Mouse (Mus musculus) hindbrain, postnatal 0 days (tissue): ENCODE measurements around the gene Dot1l. TPM values are rescaled to one million over a fixed set of nuclear protein-coding genes. Genes with fewer than 3 reads are reported as not detected.

Source experiments
- ATAC-seq: fragments of 200-750 bp; cut with Nextera tagmentation; 2 replicates; pipeline ENCODE4 v1.8.0; 2017; ENCODE audit warnings: mild to moderate bottlenecking, moderate TSS enrichment, moderate library complexity
- DNase-seq: peaks from one replicate; pipeline ENCODE4 v3.0.0-alpha.2; 2015; ENCODE audit warnings: low spot score
- H3K27ac ChIP-seq: fragments of 300-500 bp; sonication (generic); 2 replicates; pipeline ENCODE4 v1.5.1; 2014; ENCODE audit warnings: mild to moderate bottlenecking
- H3K27me3 ChIP-seq: fragments of 300-500 bp; sonication (generic); 2 replicates; pipeline ENCODE4 v1.6.1; 2014; ENCODE audit warnings: low read length, mixed read lengths; ENCODE audit not compliant: insufficient read depth
- H3K36me3 ChIP-seq: fragments of 300-500 bp; sonication (generic); 2 replicates; pipeline ENCODE4 v1.6.1; 2014; ENCODE audit warnings: low read length, mixed read lengths; ENCODE audit not compliant: insufficient read depth
- H3K4me1 ChIP-seq: fragments of 300-500 bp; sonication (generic); 2 replicates; pipeline ENCODE4 v1.6.1; 2014; ENCODE audit warnings: antibody characterized with exemption, low read length, mixed read lengths; ENCODE audit not compliant: insufficient read depth
- H3K4me2 ChIP-seq: fragments of 300-500 bp; sonication (generic); 2 replicates; pipeline ENCODE4 v1.6.1; 2014; ENCODE audit warnings: low read depth, mild to moderate bottlenecking, low read length, moderate library complexity, mixed read lengths
- H3K4me3 ChIP-seq: fragments of 300-500 bp; sonication (generic); 2 replicates; pipeline ENCODE4 v1.5.1; 2014; ENCODE audit warnings: low read length
- H3K9ac ChIP-seq: fragments of 300-500 bp; sonication (generic); replicated peaks from 2 replicates; pipeline ENCODE4 v1.6.1; 2014; ENCODE audit warnings: mild to moderate bottlenecking, low read length, moderate library complexity, mixed read lengths
- H3K9me3 ChIP-seq: fragments of 300-500 bp; sonication (generic); 2 replicates; pipeline ENCODE4 v1.6.1; 2016; ENCODE audit warnings: low read length, mixed read lengths
- CTCF ChIP-seq: IDR thresholded peaks from 2 replicates; pipeline ENCODE4 v1.5.1; 2016; ENCODE audit warnings: antibody characterized with exemption, control low read depth, low read depth
- WGBS: fragments of 180-500 bp; shearing (Covaris S2); extraction: QIAGEN DNeasy Blood & Tissue Kit; methylation state at CpG from one replicate; pipeline ENCODE4 v1.1.7; 2014; 5-methylcytosine and 5-hydroxymethylcytosine counted together
- polyA plus RNA-seq: library from polyadenylated mRNA; unstranded; fragments of >200 nt; fragmentation: Nextera tagmentation; extraction: Ambion mirVana; gene quantifications from 2 replicates; pipeline ENCODE4 v1.2.1, GENCODE M21; 2015
- total RNA-seq: library from RNA; depleted of rRNA; stranded (reverse); fragments of >200 nt; gene quantifications from 2 replicates; pipeline ENCODE4 v1.2.3, GENCODE M21; 2014

The Dot1l gene
- total and polyA plus RNA-seq, 2 experiments from 2014 or later: 12.6 to 27.2 TPM

DNA sequence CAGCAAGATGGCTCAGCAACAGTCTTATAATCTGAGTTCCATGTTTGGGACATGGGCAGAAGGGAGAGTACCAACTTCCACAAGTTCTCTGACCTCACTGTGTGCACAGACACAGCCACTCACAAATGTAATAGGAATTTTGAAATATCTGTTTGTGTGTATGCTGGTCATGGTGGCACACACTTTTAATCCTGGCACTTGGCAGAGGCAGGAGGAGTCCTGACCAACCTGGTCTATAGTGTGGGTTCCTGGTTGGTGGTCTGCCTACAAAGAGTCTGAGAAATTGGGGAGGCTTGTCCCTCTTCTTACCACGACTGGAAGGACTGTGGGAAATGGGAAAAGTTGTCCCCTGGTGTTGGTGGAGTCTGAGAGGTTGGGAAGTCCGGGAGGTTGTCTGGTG, 1.5 kb downstream of the Dot1l start:
- TF ChIP-seq CTCF: no peak
- WGBS: 56% methylated on average over 2 of the region's 2 CpGs
- no peaks in the 10 kb centered on the region for H3K36me3 ChIP-seq
- peak overlapping the region; percentile 96; the same call in 1 of the 2 replicates for H3K9ac ChIP-seq
- H3K4me1 ChIP-seq: peaks cover 32% of the 10 kb centered on the region
- no peak overlapping the region for H3K27ac ChIP-seq
- ATAC-seq: no peak
- peak overlapping the region; percentile 88 for H3K4me3 ChIP-seq
- no peaks in the 10 kb centered on the region for H3K27me3 ChIP-seq
- no peaks in the 10 kb centered on the region for H3K9me3 ChIP-seq
- DNase-seq: no peak
- H3K4me2 ChIP-seq: peak overlapping the region; percentile 92

GRCm38 (mm10) chr10:80756967-80757366, 2.0 kb downstream of the Dot1l start:
- Histone ChIP-seq H3K9ac (0 out of 2 replicates have a peak overlapping the region, but pooled peaks have one; percentile 28), H3K27me3 (no peaks in the 10 kb centered on the region), H3K36me3 (no peaks in the 10 kb centered on the region), H3K4me3 (peak overlapping the region; percentile 88; the same call in 1 of the 2 replicates), H3K4me2 (peak overlapping the region; percentile 92), H3K4me1 (peaks cover 32% of the 10 kb centered on the region), H3K27ac (0 out of 2 replicates have a peak overlapping the region, but pooled peaks have one; percentile 27), H3K9me3 (no peaks in the 10 kb centered on the region)
- 58% methylated on average over 4 of the region's 4 CpGs for WGBS
- no peak for DNase-seq
- TF ChIP-seq CTCF: no peak
- ATAC-seq: no peak

DNA sequence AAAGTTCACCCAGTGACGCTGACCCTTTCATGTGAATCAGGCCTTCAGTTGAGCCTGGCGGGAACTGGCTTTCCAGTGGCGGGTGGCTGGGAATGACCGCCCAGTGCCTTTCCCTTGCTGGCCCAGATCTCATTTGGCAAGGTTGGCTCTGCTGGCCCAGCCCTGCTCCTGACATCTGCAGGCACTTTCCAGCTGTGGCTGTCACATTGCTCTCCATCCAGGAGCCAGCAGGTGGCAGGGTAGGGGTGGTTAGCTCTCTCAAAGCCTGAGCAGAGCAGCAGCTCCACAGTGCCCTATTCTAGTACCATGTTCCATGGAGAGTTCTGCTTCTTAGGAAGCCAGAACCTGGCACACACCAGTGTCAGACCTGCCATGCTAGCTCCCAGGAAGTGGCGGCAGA, 2.7 kb downstream of the Dot1l start:
- H3K27ac ChIP-seq: peak overlapping the region; percentile 27; the same call in 1 of the 2 replicates
- peak; percentile 69 for TF ChIP-seq CTCF
- ATAC-seq (peak; percentile 48; the same call in 1 of the 2 replicates), DNase-seq (peak; percentile 73)
- H3K27me3 ChIP-seq: no peaks in the 10 kb centered on the region
- H3K4me2 ChIP-seq: peak overlapping the region; percentile 92; the same call in 1 of the 2 replicates
- H3K9ac ChIP-seq: no peak overlapping the region
- no peaks in the 10 kb centered on the region for H3K9me3 ChIP-seq
- peaks cover 28% of the 10 kb centered on the region for H3K4me1 ChIP-seq
- H3K36me3 ChIP-seq: no peaks in the 10 kb centered on the region
- 35% methylated on average over 5 of the region's 5 CpGs for whole genome bisulfite sequencing
- no peak overlapping the region for H3K4me3 ChIP-seq

- no peak overlapping the region for H3K9ac ChIP-seq
Measured at GRCm38 (mm10) chr10:80758651-80759050, 3.6 kb downstream of the Dot1l start.

GRCm38 (mm10) chr10:80760596-80761524, 5.9 kb downstream of the Dot1l start:
- WGBS: 87% methylated on average over 4 of the region's 4 CpGs
- Histone ChIP-seq H3K4me1 (peaks cover 28% of the 10 kb centered on the region), H3K36me3 (peaks cover 9% of the 10 kb centered on the region; the same call in 1 of the 2 replicates), H3K4me3 (no peak overlapping the region), H3K9ac (no peak overlapping the region), H3K27me3 (no peaks in the 10 kb centered on the region), H3K27ac (no peak overlapping the region), H3K9me3 (no peaks in the 10 kb centered on the region), H3K4me2 (no peak overlapping the region)
- DNase-seq (no peak), ATAC-seq (no peak)
- no peak for TF ChIP-seq CTCF

More at GRCm38 (mm10) chr10:80758651-80759050, 3.6 kb downstream of the Dot1l start:
- Histone ChIP-seq H3K4me2 (no peak overlapping the region), H3K4me1 (peaks cover 28% of the 10 kb centered on the region), H3K27me3 (no peaks in the 10 kb centered on the region), H3K36me3 (no peaks in the 10 kb centered on the region), H3K4me3 (no peak overlapping the region), H3K9me3 (no peaks in the 10 kb centered on the region), H3K27ac (no peak overlapping the region)
- ATAC-seq (no peak), DNase-seq (no peak)
- 88% methylated on average over 7 of the region's 7 CpGs for WGBS
- no peak for TF ChIP-seq CTCF

DNA sequence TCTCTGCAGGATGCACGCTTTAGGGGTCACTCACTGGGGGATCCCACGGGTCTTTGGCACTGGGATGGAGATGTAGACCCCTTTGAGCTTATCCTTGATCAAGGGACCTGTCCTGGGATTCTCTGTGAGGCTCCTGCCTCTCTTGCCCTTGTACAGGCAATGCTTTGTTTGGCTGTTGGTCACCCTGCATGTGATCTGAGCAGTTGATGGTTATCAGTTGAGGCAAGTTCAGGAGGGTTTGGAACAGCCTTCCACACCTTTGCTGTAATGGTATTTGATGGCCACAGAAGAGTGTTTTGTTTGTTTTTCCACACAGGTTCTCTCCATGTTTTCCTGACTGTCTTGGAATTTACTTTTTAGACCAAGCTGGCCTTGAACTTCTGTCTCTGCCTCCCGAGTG, 6.8 kb downstream of the Dot1l start:
- DNase-seq (no peak), ATAC-seq (no peak)
- peaks cover 19% of the 10 kb centered on the region; the same call in 1 of the 2 replicates for H3K36me3 ChIP-seq
- no peak overlapping the region for H3K4me2 ChIP-seq
- peaks cover 20% of the 10 kb centered on the region for H3K4me1 ChIP-seq
- no peaks in the 10 kb centered on the region for H3K9me3 ChIP-seq
- WGBS: 46% methylated on average over 3 of the region's 3 CpGs
- no peak overlapping the region for H3K27ac ChIP-seq
- no peak for TF ChIP-seq CTCF
- no peaks in the 10 kb centered on the region for H3K27me3 ChIP-seq
- H3K9ac ChIP-seq: no peak overlapping the region
- H3K4me3 ChIP-seq: no peak overlapping the region

DNA sequence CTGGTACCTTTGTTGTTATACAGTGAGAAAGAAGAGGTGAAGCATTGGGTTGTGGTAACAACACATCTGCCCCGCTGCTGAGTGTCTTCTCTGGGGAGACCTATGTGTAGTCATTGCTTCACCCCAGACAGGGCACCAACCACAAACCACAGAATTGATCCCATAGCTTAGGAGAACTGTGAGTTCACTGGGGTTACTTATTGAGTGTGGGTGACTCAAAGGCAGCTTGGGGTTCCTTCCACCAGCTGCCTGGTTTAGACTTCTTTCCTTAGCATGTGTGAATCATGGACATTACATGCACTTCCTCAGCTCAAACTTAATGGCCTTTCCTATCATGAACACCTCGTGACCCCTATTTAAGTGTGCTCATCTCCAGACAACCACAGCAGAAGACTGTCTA, 8.5 kb downstream of the Dot1l start:
- ATAC-seq (no peak), DNase-seq (no peak)
- Histone ChIP-seq H3K36me3 (peaks cover 30% of the 10 kb centered on the region), H3K27ac (no peak overlapping the region), H3K4me3 (no peak overlapping the region), H3K27me3 (no peaks in the 10 kb centered on the region), H3K9ac (no peak overlapping the region), H3K4me2 (no peak overlapping the region), H3K4me1 (peaks cover 5% of the 10 kb centered on the region; the same call in 1 of the 2 replicates), H3K9me3 (no peaks in the 10 kb centered on the region)
- TF ChIP-seq CTCF: no peak
- WGBS: 91% methylated on average over 2 of the region's 2 CpGs
